Mouse (Mus musculus): ENCODE measurements around the gene Timm10. TPM values are rescaled to one million over a fixed set of nuclear protein-coding genes. Genes with fewer than 3 reads are reported as not detected.
A peak's percentile ranks its signal among the peaks of the same experiment; 100 is the strongest.
"Not testable (repeated sequence)": the region's sequence is repeated elsewhere in the genome, so short reads cannot be mapped to it uniquely, and the experiment has no call there.

Gene Timm10
- 10 to 100 TPM; 62.8 to 66.7 TPM for total RNA-seq (2021)

GRCm38 (mm10) chr2:84826488-84827282, at the start of gene Timm10:
Gene Timm10 (plus strand): TSS chr2:84826997.
- DNase-seq (ENCODE audit: extremely low spot score in 1 of 2, low spot score in 2 of 2): peak; percentile 89 to 93
- intact Hi-C loops (cut with DNase I): no loop called here

GRCm38 (mm10) chr2:84777706-84778105, 49.1 kb upstream of the Timm10 start:
- DNase-seq (ENCODE audit: extremely low spot score in 1 of 2, low spot score in 2 of 2): no peak
- intact Hi-C loops (cut with DNase I): no loop called here

- no peak for DNase-seq (ENCODE audit: extremely low spot score in 1 of 2, low spot score in 2 of 2)
- intact Hi-C loops (cut with DNase I): no loop called here
Measured at GRCm38 (mm10) chr2:84779210-84779609, 47.6 kb upstream of the Timm10 start.

GRCm38 (mm10) chr2:84783315-84783714, 43.5 kb upstream of the Timm10 start:
- intact Hi-C loops (cut with DNase I): loop anchor here (5.0 kb wide), 1 partner anchor 36 kb away; no protein-coding TSS in a partner anchor
- DNase-seq (ENCODE audit: extremely low spot score in 1 of 2, low spot score in 2 of 2): no peak

GRCm38 (mm10) chr2:84783840-84784566, 42.8 kb upstream of the Timm10 start:
- intact Hi-C loops (cut with DNase I): loop anchor here (5.0 kb wide), 1 partner anchor 37 kb away; no protein-coding TSS in a partner anchor

GRCm38 (mm10) chr2:84788316-84788715, 38.5 kb upstream of the Timm10 start:
- DNase-seq (ENCODE audit: extremely low spot score in 1 of 2, low spot score in 2 of 2): no peak
- intact Hi-C loops (cut with DNase I): no loop called here

More at GRCm38 (mm10) chr2:84783840-84784566, 42.8 kb upstream of the Timm10 start:
- no peak for DNase-seq (ENCODE audit: extremely low spot score in 1 of 2, low spot score in 2 of 2)

- intact Hi-C loops (cut with DNase I): no loop called here
- no peak for DNase-seq (ENCODE audit: extremely low spot score in 1 of 2, low spot score in 2 of 2)
Measured at GRCm38 (mm10) chr2:84790418-84790817, 36.4 kb upstream of the Timm10 start.

- DNase-seq (ENCODE audit: extremely low spot score in 1 of 2, low spot score in 2 of 2): no peak
- intact Hi-C loops (cut with DNase I): no loop called here
Measured at GRCm38 (mm10) chr2:84792516-84792915, 34.3 kb upstream of the Timm10 start.

- intact Hi-C loops (cut with DNase I): no loop called here
- no peak for DNase-seq (ENCODE audit: extremely low spot score in 1 of 2, low spot score in 2 of 2)
Measured at GRCm38 (mm10) chr2:84793154-84793553, 33.6 kb upstream of the Timm10 start.

GRCm38 (mm10) chr2:84793871-84794270, 32.9 kb upstream of the Timm10 start:
- DNase-seq (ENCODE audit: extremely low spot score in 1 of 2, low spot score in 2 of 2): no peak
- intact Hi-C loops (cut with DNase I): no loop called here

GRCm38 (mm10) chr2:84797833-84798492, 28.8 kb upstream of the Timm10 start:
- peak; percentile 79 to 80 for DNase-seq (ENCODE audit: extremely low spot score in 1 of 2, low spot score in 2 of 2)
- intact Hi-C loops (cut with DNase I): loop anchor here (5.0 kb wide), 1 partner anchor 56 kb away; the partner anchor contains the start of gene Gm19426

- DNase-seq (ENCODE audit: extremely low spot score in 1 of 2, low spot score in 2 of 2): peak in 1 of 2 experiments; percentile 84
- intact Hi-C loops (cut with DNase I): loop anchor here (5.0 kb wide), 1 partner anchor 56 kb away; the partner anchor contains the start of gene Gm19426
Measured at GRCm38 (mm10) chr2:84798493-84798921, 28.3 kb upstream of the Timm10 start, which contains the start of gene Ube2l6. Gene Ube2l6 (plus strand): TSS chr2:84798828.

GRCm38 (mm10) chr2:84799041-84799561, 27.7 kb upstream of the Timm10 start:
- peak; percentile 49 to 56 for DNase-seq (ENCODE audit: extremely low spot score in 1 of 2, low spot score in 2 of 2)
- intact Hi-C loops (cut with DNase I): loop anchor here (5.0 kb wide), 1 partner anchor 57 kb away; the partner anchor contains the start of gene Gm19426

GRCm38 (mm10) chr2:84800304-84800703, 26.5 kb upstream of the Timm10 start:
- no peak for DNase-seq (ENCODE audit: extremely low spot score in 1 of 2, low spot score in 2 of 2)
- intact Hi-C loops (cut with DNase I): loop anchor here (10.0 kb wide), 1 partner anchor 346 kb away; no protein-coding TSS in a partner anchor

GRCm38 (mm10) chr2:84801223-84801622, 25.6 kb upstream of the Timm10 start:
- intact Hi-C loops (cut with DNase I): loop anchor here (10.0 kb wide), 1 partner anchor 346 kb away; no protein-coding TSS in a partner anchor
- DNase-seq (ENCODE audit: extremely low spot score in 1 of 2, low spot score in 2 of 2): not testable (repeated sequence)

GRCm38 (mm10) chr2:84803963-84804362, 22.8 kb upstream of the Timm10 start:
- no peak for DNase-seq (ENCODE audit: extremely low spot score in 1 of 2, low spot score in 2 of 2)
- intact Hi-C loops (cut with DNase I): loop anchor here (10.0 kb wide), 1 partner anchor 349 kb away; no protein-coding TSS in a partner anchor

- no peak for DNase-seq (ENCODE audit: extremely low spot score in 1 of 2, low spot score in 2 of 2)
- intact Hi-C loops (cut with DNase I): loop anchor here (10.0 kb wide), 1 partner anchor 352 kb away; no protein-coding TSS in a partner anchor
Measured at GRCm38 (mm10) chr2:84806546-84806945, 20.3 kb upstream of the Timm10 start.

- no peak for DNase-seq (ENCODE audit: extremely low spot score in 1 of 2, low spot score in 2 of 2)
- intact Hi-C loops (cut with DNase I): loop anchor here (10.0 kb wide), 1 partner anchor 355 kb away; no protein-coding TSS in a partner anchor
Measured at GRCm38 (mm10) chr2:84809330-84809729, 17.5 kb upstream of the Timm10 start.
